Mouse (Mus musculus) limb, embryonic 10.5 days (tissue): Measurements from ENCODE around the gene Acsm2. TPM values are rescaled to one million over a fixed set of nuclear protein-coding genes. Genes with fewer than 3 reads are reported as not detected.

Experiments
- DNase-seq: peaks from one replicate; pipeline ENCODE4 v3.0.0-alpha.2; 2017; ENCODE audit warnings: low spot score
- H3K27ac ChIP-seq: fragments of 300-500 bp; sonication (generic); 2 replicates; pipeline ENCODE4 v1.5.1; 2016; ENCODE audit warnings: mild to moderate bottlenecking
- H3K27me3 ChIP-seq: fragments of 300-500 bp; sonication (generic); 2 replicates; pipeline ENCODE4 v1.6.1; 2016; ENCODE audit warnings: low read depth, mild to moderate bottlenecking; ENCODE audit not compliant: poor library complexity, severe bottlenecking
- H3K36me3 ChIP-seq: fragments of 300-500 bp; sonication (generic); 2 replicates; pipeline ENCODE4 v1.6.1; 2016; ENCODE audit warnings: mild to moderate bottlenecking, moderate library complexity
- H3K4me1 ChIP-seq: fragments of 300-500 bp; sonication (generic); 2 replicates; pipeline ENCODE4 v1.6.1; 2016
- H3K4me3 ChIP-seq: fragments of 300-500 bp; sonication (generic); 2 replicates; pipeline ENCODE4 v1.5.1; 2016; ENCODE audit warnings: mild to moderate bottlenecking, moderate library complexity
- H3K9me3 ChIP-seq: fragments of 300-500 bp; sonication (generic); replicated peaks from 2 replicates; pipeline ENCODE4 v1.6.1; 2016; ENCODE audit warnings: mild to moderate bottlenecking
- WGBS: fragments of 180-500 bp; shearing (Covaris S2); methylation state at CpG from one replicate; pipeline ENCODE4 v1.1.7; 2016; 5-methylcytosine and 5-hydroxymethylcytosine counted together
- polyA plus RNA-seq: library from polyadenylated mRNA; unstranded; fragments of >200 nt; fragmentation: Nextera tagmentation; extraction: Ambion mirVana; gene quantifications from 2 replicates; pipeline ENCODE4 v1.2.1, GENCODE M21; 2016

The Acsm2 gene
- not detected in 2 replicates for polyA plus RNA-seq

GRCm38 (mm10) chr7:119554040-119554439 lies at the start of gene Acsm2:
Gene Acsm2, plus strand, starts transcription at chr7:119554340.
- Histone ChIP-seq H3K27me3 (no peaks in the 10 kb centered on the region), H3K9me3 (no peaks in the 10 kb centered on the region), H3K27ac (no peak within 1 kb of the TSS), H3K4me1 (no peaks in the 10 kb centered on the region), H3K4me3 (no peak within 1 kb of the TSS), H3K36me3 (no peaks in the 10 kb centered on the region)
- 85% methylated on average over 1 of the region's 1 CpGs for WGBS
- no peak for DNase-seq

- WGBS = 90% methylated on average over 4 of the region's 4 CpGs
Observed at GRCm38 (mm10) chr7:119511143-119511542, 43.0 kb upstream of the Acsm2 start.

GRCm38 (mm10) chr7:119513056-119513455 lies 41.1 kb upstream of the Acsm2 start:
- no peak overlapping the region for H3K4me3 ChIP-seq
- no peaks in the 10 kb centered on the region for H3K9me3 ChIP-seq
- no peaks in the 10 kb centered on the region for H3K4me1 ChIP-seq
- H3K27me3 ChIP-seq = no peaks in the 10 kb centered on the region
- peak; percentile 63 for DNase-seq
- no peaks in the 10 kb centered on the region for H3K36me3 ChIP-seq
- no peak overlapping the region for H3K27ac ChIP-seq
- 35% methylated on average over 7 of the region's 7 CpGs for WGBS

More at GRCm38 (mm10) chr7:119511143-119511542, 43.0 kb upstream of the Acsm2 start:
- no peaks in the 10 kb centered on the region for H3K9me3 ChIP-seq
- no peaks in the 10 kb centered on the region for H3K4me1 ChIP-seq
- H3K36me3 ChIP-seq = no peaks in the 10 kb centered on the region
- H3K4me3 ChIP-seq = no peak overlapping the region
- H3K27me3 ChIP-seq = no peaks in the 10 kb centered on the region
- no peak overlapping the region for H3K27ac ChIP-seq
- DNase-seq = no peak

GRCm38 (mm10) chr7:119515492-119516271 lies 38.5 kb upstream of the Acsm2 start:
- Histone ChIP-seq H3K27me3 (no peaks in the 10 kb centered on the region), H3K27ac (no peak overlapping the region), H3K4me1 (no peaks in the 10 kb centered on the region), H3K36me3 (no peaks in the 10 kb centered on the region), H3K4me3 (no peak overlapping the region), H3K9me3 (no peaks in the 10 kb centered on the region)
- WGBS = 70% methylated on average over 10 of the region's 10 CpGs
- DNase-seq = peak; percentile 47

GRCm38 (mm10) chr7:119516272-119516558 lies 37.9 kb upstream of the Acsm2 start:
- Histone ChIP-seq H3K27ac (no peak overlapping the region), H3K9me3 (no peaks in the 10 kb centered on the region), H3K27me3 (no peaks in the 10 kb centered on the region), H3K4me1 (no peaks in the 10 kb centered on the region), H3K4me3 (no peak overlapping the region), H3K36me3 (no peaks in the 10 kb centered on the region)
- DNase-seq = no peak
- 88% methylated on average over 7 of the region's 7 CpGs for WGBS

- no peaks in the 10 kb centered on the region for H3K9me3 ChIP-seq
- 73% methylated on average over 5 of the region's 5 CpGs for WGBS
- H3K27ac ChIP-seq = no peak within 1 kb of the TSS
- DNase-seq = no peak
- H3K4me3 ChIP-seq = no peak within 1 kb of the TSS
- H3K36me3 ChIP-seq = no peaks in the 10 kb centered on the region
- no peaks in the 10 kb centered on the region for H3K27me3 ChIP-seq
- H3K4me1 ChIP-seq = no peaks in the 10 kb centered on the region
Observed at GRCm38 (mm10) chr7:119519163-119519562, 35.0 kb upstream of the Acsm2 start, which contains the start of gene Acsm5. Gene Acsm5, plus strand, starts transcription at chr7:119519463.

- Histone ChIP-seq H3K27ac (no peak overlapping the region), H3K4me1 (no peaks in the 10 kb centered on the region), H3K36me3 (no peaks in the 10 kb centered on the region), H3K27me3 (no peaks in the 10 kb centered on the region), H3K4me3 (no peak overlapping the region), H3K9me3 (no peaks in the 10 kb centered on the region)
- peak; percentile 77 for DNase-seq
- WGBS = 48% methylated on average over 5 of the region's 5 CpGs
Observed at GRCm38 (mm10) chr7:119519654-119520053, 34.5 kb upstream of the Acsm2 start.

- Histone ChIP-seq H3K9me3 (no peaks in the 10 kb centered on the region), H3K27me3 (no peaks in the 10 kb centered on the region), H3K36me3 (no peaks in the 10 kb centered on the region), H3K4me1 (no peaks in the 10 kb centered on the region), H3K27ac (no peak overlapping the region), H3K4me3 (no peak overlapping the region)
- no peak for DNase-seq
- WGBS = 86% methylated on average over 3 of the region's 3 CpGs
Observed at GRCm38 (mm10) chr7:119521816-119522215, 32.3 kb upstream of the Acsm2 start.

GRCm38 (mm10) chr7:119522385-119522784 lies 31.8 kb upstream of the Acsm2 start:
- Histone ChIP-seq H3K36me3 (no peaks in the 10 kb centered on the region), H3K27me3 (no peaks in the 10 kb centered on the region), H3K9me3 (no peaks in the 10 kb centered on the region), H3K4me3 (no peak overlapping the region), H3K27ac (no peak overlapping the region), H3K4me1 (no peaks in the 10 kb centered on the region)
- 79% methylated on average over 1 of the region's 1 CpGs for WGBS
- DNase-seq = no peak

GRCm38 (mm10) chr7:119523389-119523788 lies 30.8 kb upstream of the Acsm2 start, which contains the start of gene Pdilt:
Gene Pdilt, minus strand, starts transcription at chr7:119523489.
- no peaks in the 10 kb centered on the region for H3K9me3 ChIP-seq
- no peak within 1 kb of the TSS for H3K4me3 ChIP-seq
- DNase-seq = no peak
- H3K27me3 ChIP-seq = no peaks in the 10 kb centered on the region
- H3K36me3 ChIP-seq = no peaks in the 10 kb centered on the region
- no peaks in the 10 kb centered on the region for H3K4me1 ChIP-seq
- H3K27ac ChIP-seq = no peak within 1 kb of the TSS
- 83% methylated on average over 4 of the region's 4 CpGs for WGBS

- Histone ChIP-seq H3K36me3 (no peaks in the 10 kb centered on the region), H3K4me3 (no peak overlapping the region), H3K4me1 (no peaks in the 10 kb centered on the region), H3K27me3 (no peaks in the 10 kb centered on the region), H3K9me3 (no peaks in the 10 kb centered on the region), H3K27ac (no peak overlapping the region)
- 59% methylated on average over 2 of the region's 2 CpGs for WGBS
- DNase-seq = no peak
Observed at GRCm38 (mm10) chr7:119525881-119526281, 28.3 kb upstream of the Acsm2 start.

- Histone ChIP-seq H3K36me3 (no peaks in the 10 kb centered on the region), H3K4me1 (no peaks in the 10 kb centered on the region), H3K27ac (no peak overlapping the region), H3K4me3 (no peak overlapping the region), H3K27me3 (no peaks in the 10 kb centered on the region), H3K9me3 (no peaks in the 10 kb centered on the region)
- no peak for DNase-seq
- WGBS = 89% methylated on average over 13 of the region's 13 CpGs
Observed at GRCm38 (mm10) chr7:119526486-119526885, 27.7 kb upstream of the Acsm2 start.

GRCm38 (mm10) chr7:119527135-119527534 lies 27.0 kb upstream of the Acsm2 start:
- 97% methylated on average over 1 of the region's 1 CpGs for WGBS
- no peaks in the 10 kb centered on the region for H3K4me1 ChIP-seq
- no peaks in the 10 kb centered on the region for H3K9me3 ChIP-seq
- no peaks in the 10 kb centered on the region for H3K27me3 ChIP-seq
- no peak for DNase-seq
- H3K36me3 ChIP-seq = no peaks in the 10 kb centered on the region
- no peak overlapping the region for H3K27ac ChIP-seq
- no peak overlapping the region for H3K4me3 ChIP-seq

GRCm38 (mm10) chr7:119527548-119527947 lies 26.6 kb upstream of the Acsm2 start:
- H3K27ac ChIP-seq = no peak overlapping the region
- H3K4me3 ChIP-seq = no peak overlapping the region
- H3K4me1 ChIP-seq = no peaks in the 10 kb centered on the region
- no peak for DNase-seq
- H3K36me3 ChIP-seq = no peaks in the 10 kb centered on the region
- no peaks in the 10 kb centered on the region for H3K27me3 ChIP-seq
- 62% methylated on average over 2 of the region's 2 CpGs for WGBS
- no peaks in the 10 kb centered on the region for H3K9me3 ChIP-seq
